Mouse (Mus musculus): Measurements from ENCODE around the gene Mnat1. TPM values are rescaled to one million over a fixed set of nuclear protein-coding genes. Genes with fewer than 3 reads are reported as not detected.

Gene Mnat1
- polyA plus RNA-seq, 1 experiment from 2014 or later = 32.9 TPM

GRCm38 (mm10) chr12:73265381-73265978, 142.0 kb downstream of the Mnat1 start:
- H3K4me1 ChIP-seq = no peaks in the 10 kb centered on the region
- peaks cover 6% of the 10 kb centered on the region; the same call in 1 of the 2 replicates for H3K9me3 ChIP-seq
- H3K27ac ChIP-seq = no peak overlapping the region
- no peaks in the 10 kb centered on the region for H3K27me3 ChIP-seq (replicated peaks)
- H3K4me2 ChIP-seq (replicated peaks) = no peak overlapping the region
- H3K4me3 ChIP-seq = no peak overlapping the region
- H3K9ac ChIP-seq = no peak overlapping the region
- no peak for ATAC-seq (ENCODE audit: low FRiP score, low read depth)
- WGBS = 81% methylated on average over 3 of the region's 3 CpGs
- H3K36me3 ChIP-seq = no peaks in the 10 kb centered on the region

GRCm38 (mm10) chr12:73266597-73266996, 143.1 kb downstream of the Mnat1 start:
- H3K27ac ChIP-seq = no peak overlapping the region
- H3K4me3 ChIP-seq = no peak overlapping the region
- peaks cover 6% of the 10 kb centered on the region; the same call in 1 of the 2 replicates for H3K9me3 ChIP-seq
- ATAC-seq (ENCODE audit: low FRiP score, low read depth) = no peak
- H3K27me3 ChIP-seq (replicated peaks) = no peaks in the 10 kb centered on the region
- 83% methylated on average over 1 of the region's 1 CpGs for WGBS
- no peak overlapping the region for H3K9ac ChIP-seq
- H3K4me2 ChIP-seq (replicated peaks) = no peak overlapping the region
- no peaks in the 10 kb centered on the region for H3K36me3 ChIP-seq
- no peaks in the 10 kb centered on the region for H3K4me1 ChIP-seq

- WGBS = 60% methylated on average over 1 of the region's 1 CpGs
- no peak for ATAC-seq (ENCODE audit: low FRiP score, low read depth)
- no peak overlapping the region for H3K27ac ChIP-seq
- H3K27me3 ChIP-seq (replicated peaks) = no peaks in the 10 kb centered on the region
- no peak overlapping the region for H3K9ac ChIP-seq
- no peak overlapping the region for H3K4me2 ChIP-seq (replicated peaks)
- H3K4me1 ChIP-seq = no peaks in the 10 kb centered on the region
- H3K36me3 ChIP-seq = no peaks in the 10 kb centered on the region
- H3K4me3 ChIP-seq = no peak overlapping the region
- no peaks in the 10 kb centered on the region for H3K9me3 ChIP-seq
Measured at GRCm38 (mm10) chr12:73268497-73268896, 145.0 kb downstream of the Mnat1 start.

- WGBS = 83% methylated on average over 3 of the region's 3 CpGs
- H3K4me1 ChIP-seq = no peaks in the 10 kb centered on the region
- peaks cover 4% of the 10 kb centered on the region; the same call in 1 of the 2 replicates for H3K36me3 ChIP-seq
- no peaks in the 10 kb centered on the region for H3K9me3 ChIP-seq
- no peak for ATAC-seq (ENCODE audit: low FRiP score, low read depth)
- H3K27me3 ChIP-seq (replicated peaks) = no peaks in the 10 kb centered on the region
- H3K9ac ChIP-seq = no peak overlapping the region
- no peak overlapping the region for H3K4me2 ChIP-seq (replicated peaks)
- no peak overlapping the region for H3K4me3 ChIP-seq
- H3K27ac ChIP-seq = no peak overlapping the region
Measured at GRCm38 (mm10) chr12:73269531-73269930, 146.0 kb downstream of the Mnat1 start.

- no peak for ATAC-seq (ENCODE audit: low FRiP score, low read depth)
- 74% methylated on average over 4 of the region's 4 CpGs for WGBS
- H3K36me3 ChIP-seq = peaks cover 6% of the 10 kb centered on the region; the same call in 1 of the 2 replicates
- no peak overlapping the region for H3K27ac ChIP-seq
- H3K9ac ChIP-seq = no peak overlapping the region
- H3K9me3 ChIP-seq = no peaks in the 10 kb centered on the region
- H3K27me3 ChIP-seq (replicated peaks) = no peaks in the 10 kb centered on the region
- H3K4me2 ChIP-seq (replicated peaks) = no peak overlapping the region
- H3K4me1 ChIP-seq = no peaks in the 10 kb centered on the region
- no peak overlapping the region for H3K4me3 ChIP-seq
Measured at GRCm38 (mm10) chr12:73269933-73270332, 146.4 kb downstream of the Mnat1 start.

GRCm38 (mm10) chr12:73274921-73275320, 151.4 kb downstream of the Mnat1 start:
- H3K27ac ChIP-seq = no peak overlapping the region
- H3K4me1 ChIP-seq = no peaks in the 10 kb centered on the region
- H3K9ac ChIP-seq = no peak overlapping the region
- H3K36me3 ChIP-seq = peaks cover 32% of the 10 kb centered on the region
- no peak for ATAC-seq (ENCODE audit: low FRiP score, low read depth)
- WGBS = 96% methylated on average over 3 of the region's 3 CpGs
- no peaks in the 10 kb centered on the region for H3K27me3 ChIP-seq (replicated peaks)
- peaks cover 13% of the 10 kb centered on the region; the same call in 1 of the 2 replicates for H3K9me3 ChIP-seq
- H3K4me2 ChIP-seq (replicated peaks) = no peak overlapping the region
- no peak overlapping the region for H3K4me3 ChIP-seq

- no peaks in the 10 kb centered on the region for H3K27me3 ChIP-seq (replicated peaks)
- H3K4me3 ChIP-seq = peak within 1 kb of the TSS; percentile 60
- peaks cover 20% of the 10 kb centered on the region for H3K36me3 ChIP-seq
- peak within 1 kb of the TSS; percentile 64 for H3K27ac ChIP-seq
- H3K9ac ChIP-seq = peak within 1 kb of the TSS; percentile 65
- H3K9me3 ChIP-seq = no peaks in the 10 kb centered on the region
- under 1% methylated on average over 53 of the region's 53 CpGs for WGBS
- peak within 1 kb of the TSS; percentile 60 for H3K4me2 ChIP-seq (replicated peaks)
- peaks cover 9% of the 10 kb centered on the region; the same call in 1 of the 2 replicates for H3K4me1 ChIP-seq
- ATAC-seq (ENCODE audit: low FRiP score, low read depth) = peak; percentile 96
Measured at GRCm38 (mm10) chr12:73286287-73287092, 163.0 kb downstream of the Mnat1 start, which contains the start of the genes Trmt5 and Slc38a6. Trmt5 (minus strand) TSS chr12:73286710. Slc38a6 (plus strand) TSS chr12:73286779.

- 74% methylated on average over 8 of the region's 8 CpGs for WGBS
- no peaks in the 10 kb centered on the region for H3K27me3 ChIP-seq (replicated peaks)
- H3K4me1 ChIP-seq = peaks cover 9% of the 10 kb centered on the region; the same call in 1 of the 2 replicates
- H3K9ac ChIP-seq = peak overlapping the region; percentile 65; the same call in 1 of the 2 replicates
- H3K27ac ChIP-seq = no peak overlapping the region
- ATAC-seq (ENCODE audit: low FRiP score, low read depth) = no peak
- H3K36me3 ChIP-seq = peaks cover 18% of the 10 kb centered on the region; the same call in 1 of the 2 replicates
- H3K4me3 ChIP-seq = peak overlapping the region; percentile 60
- H3K4me2 ChIP-seq (replicated peaks) = peak overlapping the region; percentile 60
- H3K9me3 ChIP-seq = no peaks in the 10 kb centered on the region
Measured at GRCm38 (mm10) chr12:73287609-73288008, 164.1 kb downstream of the Mnat1 start.

GRCm38 (mm10) chr12:73288626-73289025, 165.1 kb downstream of the Mnat1 start:
- Histone ChIP-seq H3K27me3 (replicated peaks) (no peaks in the 10 kb centered on the region), H3K27ac (no peak overlapping the region), H3K9ac (no peak overlapping the region), H3K9me3 (no peaks in the 10 kb centered on the region), H3K4me3 (no peak overlapping the region), H3K4me2 (replicated peaks) (no peak overlapping the region), H3K4me1 (peaks cover 9% of the 10 kb centered on the region; the same call in 1 of the 2 replicates), H3K36me3 (peaks cover 14% of the 10 kb centered on the region; the same call in 1 of the 2 replicates)
- 95% methylated on average over 3 of the region's 3 CpGs for WGBS
- no peak for ATAC-seq (ENCODE audit: low FRiP score, low read depth)

- no peaks in the 10 kb centered on the region for H3K9me3 ChIP-seq
- no peak overlapping the region for H3K4me2 ChIP-seq (replicated peaks)
- ATAC-seq (ENCODE audit: low FRiP score, low read depth) = no peak
- no peaks in the 10 kb centered on the region for H3K4me1 ChIP-seq
- H3K4me3 ChIP-seq = no peak overlapping the region
- H3K9ac ChIP-seq = no peak overlapping the region
- H3K27me3 ChIP-seq (replicated peaks) = no peaks in the 10 kb centered on the region
- H3K27ac ChIP-seq = no peak overlapping the region
- H3K36me3 ChIP-seq = peaks cover 20% of the 10 kb centered on the region
Measured at GRCm38 (mm10) chr12:73294884-73295283, 171.4 kb downstream of the Mnat1 start.

- Histone ChIP-seq H3K27me3 (replicated peaks) (no peaks in the 10 kb centered on the region), H3K4me3 (no peak overlapping the region), H3K9me3 (no peaks in the 10 kb centered on the region), H3K9ac (no peak overlapping the region), H3K4me2 (replicated peaks) (no peak overlapping the region), H3K4me1 (no peaks in the 10 kb centered on the region), H3K27ac (no peak overlapping the region), H3K36me3 (peaks cover 24% of the 10 kb centered on the region)
- ATAC-seq (ENCODE audit: low FRiP score, low read depth) = no peak
- 89% methylated on average over 11 of the region's 11 CpGs for WGBS
Measured at GRCm38 (mm10) chr12:73295505-73296140, 172.1 kb downstream of the Mnat1 start.

- no peaks in the 10 kb centered on the region for H3K9me3 ChIP-seq
- no peak overlapping the region for H3K4me3 ChIP-seq
- no peak overlapping the region for H3K4me2 ChIP-seq (replicated peaks)
- no peaks in the 10 kb centered on the region for H3K4me1 ChIP-seq
- WGBS = 87% methylated on average over 5 of the region's 5 CpGs
- no peaks in the 10 kb centered on the region for H3K27me3 ChIP-seq (replicated peaks)
- H3K36me3 ChIP-seq = peaks cover 19% of the 10 kb centered on the region
- H3K9ac ChIP-seq = no peak overlapping the region
- no peak overlapping the region for H3K27ac ChIP-seq
- ATAC-seq (ENCODE audit: low FRiP score, low read depth) = no peak
Measured at GRCm38 (mm10) chr12:73298621-73299020, 175.1 kb downstream of the Mnat1 start.

All from neural tube, embryonic 12.5 days (tissue).